Mouse (Mus musculus) ES-E14 (cell line): ENCODE measurements around the gene Thsd1.

Experiments used
- CHD2 ChIP-seq: IDR thresholded peaks from 2 replicates; pipeline ENCODE4 v1.6.1; 2014; ENCODE audit warnings: mild to moderate bottlenecking, low read depth, low read length, inconsistent platforms
- HCFC1 ChIP-seq: IDR thresholded peaks from 2 replicates; pipeline ENCODE4 v1.6.1; 2012; ENCODE audit warnings: low read length, inconsistent platforms, borderline replicate concordance; ENCODE audit not compliant: insufficient read depth
- MAFK ChIP-seq: IDR thresholded peaks from 2 replicates; pipeline ENCODE4 v1.6.1; 2014; ENCODE audit warnings: mild to moderate bottlenecking, low read depth, low read length, inconsistent platforms; ENCODE audit not compliant: insufficient read depth
- ZNF384 ChIP-seq: IDR thresholded peaks from 2 replicates; pipeline ENCODE4 v1.6.1; 2012; ENCODE audit warnings: low read depth, low read length, inconsistent platforms

GRCm38 (mm10) chr8:22209012-22209411 is 18.1 kb upstream of the Thsd1 start:
- TF ChIP-seq HCFC1 = no peak
- no peak for TF ChIP-seq MAFK
- no peak for TF ChIP-seq CHD2
- TF ChIP-seq ZNF384 = no peak
